Mouse (Mus musculus): Measurements from ENCODE around the gene Bnip2.
A peak's percentile ranks its signal among the peaks of the same experiment; 100 is the strongest.
"Not testable (repeated sequence)": the region's sequence is repeated elsewhere in the genome, so short reads cannot be mapped to it uniquely, and the experiment has no call there.

The Bnip2 gene

GRCm38 (mm10) chr9:70011537-70012407, 22.5 kb downstream of the Bnip2 start:
- DNase-seq = no peak

GRCm38 (mm10) chr9:70012408-70012901, 23.2 kb downstream of the Bnip2 start, which contains the start of gene Gtf2a2:
TSS of gene Gtf2a2 (plus strand) at chr9:70012550.
- DNase-seq = peak; percentile 94

GRCm38 (mm10) chr9:70015632-70016031, 26.4 kb downstream of the Bnip2 start:
- DNase-seq = no peak

- DNase-seq = no peak
Measured at GRCm38 (mm10) chr9:70018879-70019278, 29.6 kb downstream of the Bnip2 start.

- DNase-seq = no peak
Measured at GRCm38 (mm10) chr9:70021610-70022009, 32.3 kb downstream of the Bnip2 start.

GRCm38 (mm10) chr9:70022083-70022482, 32.8 kb downstream of the Bnip2 start:
- DNase-seq = no peak

- DNase-seq = not testable (repeated sequence)
Measured at GRCm38 (mm10) chr9:70023615-70024014, 34.3 kb downstream of the Bnip2 start.

GRCm38 (mm10) chr9:70024648-70025047, 35.4 kb downstream of the Bnip2 start:
- DNase-seq = no peak

- DNase-seq = no peak
Measured at GRCm38 (mm10) chr9:70025365-70026012, 36.2 kb downstream of the Bnip2 start.

- DNase-seq = no peak
Measured at GRCm38 (mm10) chr9:70032167-70032566, 42.9 kb downstream of the Bnip2 start.

- no peak for DNase-seq
Measured at GRCm38 (mm10) chr9:70033056-70033455, 43.8 kb downstream of the Bnip2 start.

- DNase-seq = no peak
Measured at GRCm38 (mm10) chr9:70034702-70035101, 45.4 kb downstream of the Bnip2 start.

GRCm38 (mm10) chr9:70036646-70037045, 47.4 kb downstream of the Bnip2 start:
- no peak for DNase-seq

GRCm38 (mm10) chr9:70037988-70038387, 48.7 kb downstream of the Bnip2 start, which contains the start of gene Gcnt3:
TSS of gene Gcnt3 (minus strand) at chr9:70038088.
- DNase-seq = no peak

GRCm38 (mm10) chr9:70039597-70040385, 50.5 kb downstream of the Bnip2 start:
- DNase-seq = no peak

- DNase-seq = no peak
Measured at GRCm38 (mm10) chr9:70040570-70040969, 51.3 kb downstream of the Bnip2 start.

- DNase-seq = no peak
Measured at GRCm38 (mm10) chr9:70042137-70042536, 52.9 kb downstream of the Bnip2 start.

GRCm38 (mm10) chr9:70042935-70043334, 53.7 kb downstream of the Bnip2 start:
- DNase-seq = no peak

GRCm38 (mm10) chr9:70044865-70045264, 55.6 kb downstream of the Bnip2 start:
- no peak for DNase-seq

GRCm38 (mm10) chr9:70046255-70046654, 57.0 kb downstream of the Bnip2 start:
- DNase-seq = no peak

- no peak for DNase-seq
Measured at GRCm38 (mm10) chr9:70047839-70048238, 58.6 kb downstream of the Bnip2 start.

- DNase-seq = no peak
Measured at GRCm38 (mm10) chr9:70048280-70048679, 59.0 kb downstream of the Bnip2 start.

Data from right cerebral cortex, postnatal 14 days (tissue).